Mouse (Mus musculus): ENCODE measurements around the gene Sec14l3.

GRCm38 (mm10) chr11:4127059-4127458 is 62.4 kb downstream of the Sec14l3 start:
- TF ChIP-seq POLR2A (IDR thresholded peaks at IDR 0.05; ENCODE audit: borderline replicate concordance, extremely low read depth, insufficient read depth, insufficient read length, poor library complexity, severe bottlenecking) (no peak), CTCF (IDR thresholded peaks at IDR 0.05; ENCODE audit: borderline replicate concordance, extremely low read depth, insufficient read depth, insufficient read length) (no peak)
